Mouse (Mus musculus) left cerebral cortex, postnatal 14 days (tissue): ENCODE measurements around the gene 1700001P01Rik. TPM values are rescaled to one million over a fixed set of nuclear protein-coding genes. Genes with fewer than 3 reads are reported as not detected.

Source experiments
- DNase-seq, 2 experiments: peaks; one replicate each; pipeline ENCODE4 v3.0.0; 2021 to 2022; ENCODE audit warnings: low spot score in 2 of 2, mixed read lengths in 1 of 2
- intact Hi-C: fragments of 180-260 bp; cut with DNase I; formaldehyde crosslinking; loops from one replicate; pipeline ENCODE4 v1.15.1; 2025
- microRNA-seq, 2 experiments: library from miRNA; unstranded; fragments of <30 nt; microRNA quantifications; one replicate each; pipeline ENCODE4 v1.2.0; 2022
- total RNA-seq, 2 experiments: library from RNA; stranded (reverse); gene quantifications; 2 replicates each; pipeline ENCODE4 v1.2.3; 2021

Gene 1700001P01Rik
- total RNA-seq, 2 experiments from 2014 or later: 1.0 TPM; not detected in 1

- intact Hi-C loops: no loop called here
- no peak for DNase-seq
Measured at GRCm38 (mm10) chr11:97733689-97734088, 42.0 kb downstream of the 1700001P01Rik start.

GRCm38 (mm10) chr11:97728730-97729129 is 47.0 kb downstream of the 1700001P01Rik start:
- intact Hi-C loops: no loop called here
- no peak for DNase-seq

- no peak for DNase-seq
- intact Hi-C loops: no loop called here
Measured at GRCm38 (mm10) chr11:97728311-97728710, 47.4 kb downstream of the 1700001P01Rik start.

GRCm38 (mm10) chr11:97723709-97724108 is 52.0 kb downstream of the 1700001P01Rik start:
- no peak for DNase-seq
- intact Hi-C loops: no loop called here

Small RNA genes lying within 50 kb of the gene (microRNA-seq; reads per million reads assigned to microRNA genes)
- 0 to 0.53 reads per million in 2 experiments for gene Mir8102

Other genes starting within 250 kb of the 1700001P01Rik start
- 100 to 1,000 TPM; 341 to 382 TPM for gene Srcin1, start 199.7 kb downstream of the 1700001P01Rik start, total RNA-seq
- gene Epop, start 146.2 kb downstream of the 1700001P01Rik start, total RNA-seq: 10 to 100 TPM; 34.7 to 37.7 TPM
- 10 to 100 TPM; 79.8 to 80.1 TPM for gene Mllt6, start 112.5 kb downstream of the 1700001P01Rik start, total RNA-seq
- gene Cisd3, start 90.1 kb downstream of the 1700001P01Rik start, total RNA-seq: 10 to 100 TPM; 36.7 to 38.9 TPM
- gene Pcgf2, start 75.4 kb downstream of the 1700001P01Rik start, total RNA-seq: 10 to 100 TPM; 31.3 to 35.8 TPM
- 100 to 1,000 TPM; 133 to 136 TPM for gene Psmb3, start 72.5 kb downstream of the 1700001P01Rik start, total RNA-seq
- 100 to 1,000 TPM; 121 to 124 TPM for gene Pip4k2b, start 31.2 kb downstream of the 1700001P01Rik start, total RNA-seq
- gene Cwc25, start 9.4 kb downstream of the 1700001P01Rik start, total RNA-seq: 10 to 100 TPM; 20.3 to 21.3 TPM
- gene Rpl23, start 6.5 kb upstream of the 1700001P01Rik start, total RNA-seq: 100 to 1,000 TPM; 342 to 343 TPM
- gene Lasp1, start 23.1 kb upstream of the 1700001P01Rik start, total RNA-seq: 100 to 1,000 TPM; 189 to 204 TPM
- gene B230217C12Rik, start 64.9 kb upstream of the 1700001P01Rik start, total RNA-seq: 10 to 100 TPM; 48.5 to 52.8 TPM
- gene Fbxo47, start 108.2 kb upstream of the 1700001P01Rik start, total RNA-seq: under 1 TPM; 0.86 to 0.99 TPM
- 10 to 100 TPM in 1 of 2 experiments, 1 to 10 TPM in 1; 9.8 to 14.9 TPM for gene Plxdc1, start 210.5 kb upstream of the 1700001P01Rik start, total RNA-seq
- gene Arl5c, start 220.3 kb upstream of the 1700001P01Rik start, total RNA-seq: 1 to 10 TPM; 2.2 to 2.3 TPM
- 100 to 1,000 TPM; 150 TPM for gene Cacnb1, start 247.1 kb upstream of the 1700001P01Rik start, total RNA-seq